Mouse (Mus musculus): ENCODE data around the gene Nudt17.

DNA sequence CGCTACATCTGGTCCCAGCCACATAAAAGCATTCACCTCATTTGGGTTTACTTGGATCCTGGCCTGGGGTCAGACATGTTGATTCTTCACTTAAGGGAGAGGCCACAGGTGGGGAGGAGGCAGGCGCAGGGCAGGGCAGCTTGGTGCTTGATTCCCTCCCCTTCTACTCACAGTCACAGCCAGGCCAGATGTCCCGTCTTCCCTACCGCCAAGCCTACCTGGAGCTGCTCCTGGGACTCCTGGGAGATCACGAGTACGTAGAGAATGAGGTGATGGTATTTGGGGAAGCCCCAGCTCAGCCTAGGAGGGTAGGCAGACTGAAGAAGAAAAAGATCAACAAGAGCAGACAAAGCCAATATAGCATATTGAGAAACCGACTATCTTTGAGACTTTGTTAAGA is 1.4 kb downstream of the Nudt17 start:
- TF ChIP-seq CTCF (IDR thresholded peaks at IDR 0.05; ENCODE audit: insufficient read depth, low read depth, low read length): no peak
- TF ChIP-seq POLR2A (IDR thresholded peaks at IDR 0.05; ENCODE audit: insufficient read depth, low read depth, low read length): no peak

Data from olfactory bulb, adult 2 months (tissue).